Mouse (Mus musculus) lung, adult 2 months (tissue): Measurements from ENCODE around the gene Gm26620.

Experiments
- CTCF ChIP-seq: fragments of 200-500 bp; IDR thresholded peaks from 2 replicates; pipeline ENCODE4 v1.5.1; 2011; ENCODE audit warnings: mild to moderate bottlenecking, low read length, control low read depth; ENCODE audit not compliant: insufficient read depth
- POLR2A ChIP-seq: fragments of 200-500 bp; IDR thresholded peaks from 2 replicates; pipeline ENCODE4 v1.6.1; 2011; ENCODE audit warnings: low read depth, mild to moderate bottlenecking, control low read depth, low read length, borderline replicate concordance; ENCODE audit errors: extremely low read depth

GRCm38 (mm10) chr1:170894603-170895602 lies 10.0 kb downstream of the Gm26620 start:
- peak; percentile 7; the same call in 1 of the 2 replicates for TF ChIP-seq CTCF
- no peak for TF ChIP-seq POLR2A
